In genomic region chr13:21733466-21733865, GRCm38 (mm10) we compare ENCODE assay signal across 8 mouse cellular contexts. TPM values are rescaled to one million over a fixed set of nuclear protein-coding genes. Genes with fewer than 3 reads are reported as not detected.
DNase-seq lines count a peak whose midpoint lies in the region; ATAC-seq and TF ChIP-seq lines count a peak whose summit lies in the region.

No protein-coding gene starts in this region.

- H3K9me3 ChIP-seq in heart, embryonic 13.5 days: no peaks in the 10 kb centered on the region
- H3K9me3 ChIP-seq in embryonic facial prominence, embryonic 11.5 days (replicated peaks; ENCODE audit: control insufficient read depth, low read length): no peaks in the 10 kb centered on the region
- no peaks in the 10 kb centered on the region for H3K9me3 ChIP-seq in limb, embryonic 14.5 days (ENCODE audit: control insufficient read depth, low read length)

- no peak for DNase-seq in heart, adult 18-20 months
- DNase-seq in embryonic facial prominence, embryonic 11.5 days (ENCODE audit: low spot score): peak; percentile 63
- no peak for DNase-seq in limb, embryonic 14.5 days (ENCODE audit: low spot score)
- peak; percentile 38 for DNase-seq in retina, postnatal 1 day
- DNase-seq in ovary, postnatal 10 days (ENCODE audit: low spot score): no peak
- no peak for DNase-seq in ovary, adult 18-20 months (ENCODE audit: low spot score)
- DNase-seq in adrenal gland, postnatal 10 days: no peak

- peaks cover 21% of the 10 kb centered on the region for H3K4me1 ChIP-seq in heart, embryonic 13.5 days
- no peaks in the 10 kb centered on the region for H3K4me1 ChIP-seq in embryonic facial prominence, embryonic 11.5 days (ENCODE audit: control insufficient read depth, insufficient read depth, low read length)
- H3K4me1 ChIP-seq in limb, embryonic 14.5 days (ENCODE audit: control insufficient read depth, insufficient read depth, low read length): peaks cover 5% of the 10 kb centered on the region; the same call in 1 of the 2 replicates

- peak overlapping the region; percentile 95 for H3K27ac ChIP-seq in heart, embryonic 13.5 days (replicated peaks)
- H3K27ac ChIP-seq in embryonic facial prominence, embryonic 11.5 days (replicated peaks; ENCODE audit: low read depth, low read length): peak overlapping the region; percentile 95
- peak overlapping the region; percentile 97 for H3K27ac ChIP-seq in limb, embryonic 14.5 days (replicated peaks; ENCODE audit: low read depth, low read length)

- ATAC-seq in heart, embryonic 13.5 days (ENCODE audit: extremely low read depth, insufficient number of reproducible peaks, low FRiP score, low TSS enrichment): no peak
- peak; percentile 31 for ATAC-seq in embryonic facial prominence, embryonic 11.5 days (replicated peaks; ENCODE audit: insufficient number of reproducible peaks, low FRiP score, low TSS enrichment, low read depth)
- no peak for ATAC-seq in limb, embryonic 14.5 days (ENCODE audit: low FRiP score, low read depth)

- H3K4me3 ChIP-seq in heart, embryonic 13.5 days: no peak overlapping the region
- H3K4me3 ChIP-seq in embryonic facial prominence, embryonic 11.5 days (ENCODE audit: low read depth, low read length): no peak overlapping the region
- H3K4me3 ChIP-seq in limb, embryonic 14.5 days (replicated peaks; ENCODE audit: low read length): no peak overlapping the region

- H3K4me2 ChIP-seq in heart, embryonic 13.5 days: no peak overlapping the region
- H3K4me2 ChIP-seq in embryonic facial prominence, embryonic 11.5 days (ENCODE audit: low read depth, low read length): no peak overlapping the region
- H3K4me2 ChIP-seq in limb, embryonic 14.5 days (replicated peaks; ENCODE audit: low read depth, low read length, severe bottlenecking): no peak overlapping the region

- WGBS in heart, embryonic 13.5 days: 73% methylated on average over 5 of the region's 5 CpGs
- WGBS in embryonic facial prominence, embryonic 11.5 days: 65% methylated on average over 5 of the region's 5 CpGs
- 63% methylated on average over 5 of the region's 5 CpGs for WGBS in limb, embryonic 14.5 days

- H3K27me3 ChIP-seq in heart, embryonic 13.5 days (replicated peaks): no peaks in the 10 kb centered on the region
- no peaks in the 10 kb centered on the region for H3K27me3 ChIP-seq in embryonic facial prominence, embryonic 11.5 days (ENCODE audit: control insufficient read depth, insufficient read depth, low read length)
- no peaks in the 10 kb centered on the region for H3K27me3 ChIP-seq in limb, embryonic 14.5 days (ENCODE audit: control insufficient read depth, insufficient read depth, low read length)

- no peak for TF ChIP-seq POLR2A in limb, embryonic 14.5 days (IDR thresholded peaks at IDR 0.05; ENCODE audit: borderline replicate concordance, extremely low read depth, insufficient read depth, insufficient read length)

- H3K36me3 ChIP-seq in heart, embryonic 13.5 days: no peaks in the 10 kb centered on the region
- H3K36me3 ChIP-seq in embryonic facial prominence, embryonic 11.5 days (replicated peaks; ENCODE audit: control insufficient read depth, insufficient read depth, low read depth, low read length): no peaks in the 10 kb centered on the region
- no peaks in the 10 kb centered on the region for H3K36me3 ChIP-seq in limb, embryonic 14.5 days (ENCODE audit: control insufficient read depth, insufficient read depth, low read length)

- H3K9ac ChIP-seq in heart, embryonic 13.5 days: peak overlapping the region; percentile 84
- peak overlapping the region; percentile 63 for H3K9ac ChIP-seq in embryonic facial prominence, embryonic 11.5 days (replicated peaks; ENCODE audit: low read length)
- no peak overlapping the region for H3K9ac ChIP-seq in limb, embryonic 14.5 days (ENCODE audit: low read depth, low read length, severe bottlenecking)

RNA-seq across cellular contexts. Expression of gene Hist1h4j, which starts 1.4 kb away (rescaled TPM):
- polyA plus RNA-seq in heart, embryonic 13.5 days (2015; fragmentation: Nextera tagmentation; extraction: Ambion mirVana): 0.45 and 0.96 TPM in 2 replicates
- 1 to 10 TPM; 1.9 to 3.4 TPM for total RNA-seq in heart, adult 18-20 months (2021)
- polyA plus RNA-seq in embryonic facial prominence, embryonic 11.5 days (2014; fragmentation: Nextera tagmentation; extraction: Ambion mirVana): 1.4 and 2.7 TPM in 2 replicates
- polyA plus RNA-seq in limb, embryonic 14.5 days (2012; rRNA removed): 13.7 and 13.8 TPM in 2 replicates
- 1.00 and 1.3 TPM in 2 replicates for polyA plus RNA-seq in limb, embryonic 14.5 days (2014; fragmentation: Nextera tagmentation; extraction: Ambion mirVana)
- total RNA-seq in adrenal gland, postnatal 10 days (2021): 10 to 100 TPM; 63.1 to 70.2 TPM

RNA-seq across cellular contexts. Expression of gene Hist1h2bm, which starts 11.6 kb away (rescaled TPM):
- 1.5 TPM in 2 replicates for polyA plus RNA-seq in heart, embryonic 13.5 days (2015; fragmentation: Nextera tagmentation; extraction: Ambion mirVana)
- total RNA-seq in heart, adult 18-20 months (2021): 1 to 10 TPM; 2.0 to 3.6 TPM
- polyA plus RNA-seq in embryonic facial prominence, embryonic 11.5 days (2014; fragmentation: Nextera tagmentation; extraction: Ambion mirVana): 6.3 and 6.4 TPM in 2 replicates
- polyA plus RNA-seq in limb, embryonic 14.5 days (2012; rRNA removed): 15.1 and 19.3 TPM in 2 replicates
- polyA plus RNA-seq in limb, embryonic 14.5 days (2014; fragmentation: Nextera tagmentation; extraction: Ambion mirVana): 4.8 and 6.3 TPM in 2 replicates
- total RNA-seq in adrenal gland, postnatal 10 days (2021): 100 to 1,000 TPM in 1 of 2 experiments, 10 to 100 TPM in 1; 83.1 to 103 TPM

RNA-seq across cellular contexts. Expression of gene Hist1h3h, which starts 16.0 kb away (rescaled TPM):
- polyA plus RNA-seq in heart, embryonic 13.5 days (2015; fragmentation: Nextera tagmentation; extraction: Ambion mirVana): 0.62 and 2.3 TPM in 2 replicates
- 10 to 100 TPM; 11.0 to 14.3 TPM for total RNA-seq in heart, adult 18-20 months (2021)
- 9.7 and 14.7 TPM in 2 replicates for polyA plus RNA-seq in embryonic facial prominence, embryonic 11.5 days (2014; fragmentation: Nextera tagmentation; extraction: Ambion mirVana)
- 34.5 and 61.8 TPM in 2 replicates for polyA plus RNA-seq in limb, embryonic 14.5 days (2012; rRNA removed)
- 18.4 and 18.6 TPM in 2 replicates for polyA plus RNA-seq in limb, embryonic 14.5 days (2014; fragmentation: Nextera tagmentation; extraction: Ambion mirVana)
- total RNA-seq in adrenal gland, postnatal 10 days (2021): 100 to 1,000 TPM; 397 to 474 TPM

RNA-seq across cellular contexts. Expression of gene Hist1h4k, which starts 16.8 kb away (rescaled TPM):
- polyA plus RNA-seq in heart, embryonic 13.5 days (2015; fragmentation: Nextera tagmentation; extraction: Ambion mirVana): 1.3 TPM in 1 of 2 replicates, not detected in the other
- 10 to 100 TPM; 39.5 to 45.0 TPM for total RNA-seq in heart, adult 18-20 months (2021)
- 7.7 and 8.5 TPM in 2 replicates for polyA plus RNA-seq in embryonic facial prominence, embryonic 11.5 days (2014; fragmentation: Nextera tagmentation; extraction: Ambion mirVana)
- polyA plus RNA-seq in limb, embryonic 14.5 days (2012; rRNA removed): 22.1 and 22.3 TPM in 2 replicates
- polyA plus RNA-seq in limb, embryonic 14.5 days (2014; fragmentation: Nextera tagmentation; extraction: Ambion mirVana): 1.4 and 4.0 TPM in 2 replicates
- 100 to 1,000 TPM; 688 to 818 TPM for total RNA-seq in adrenal gland, postnatal 10 days (2021)

RNA-seq across cellular contexts. Expression of gene Hist1h2ai, which starts 17.2 kb away (rescaled TPM):
- polyA plus RNA-seq in heart, embryonic 13.5 days (2015; fragmentation: Nextera tagmentation; extraction: Ambion mirVana): 9.8 and 10.5 TPM in 2 replicates
- 10 to 100 TPM in 1 of 2 experiments, 1 to 10 TPM in 1; 4.0 to 15.4 TPM for total RNA-seq in heart, adult 18-20 months (2021)
- polyA plus RNA-seq in embryonic facial prominence, embryonic 11.5 days (2014; fragmentation: Nextera tagmentation; extraction: Ambion mirVana): 26.6 and 30.4 TPM in 2 replicates
- polyA plus RNA-seq in limb, embryonic 14.5 days (2012; rRNA removed): 17.5 and 34.8 TPM in 2 replicates
- 30.7 and 38.1 TPM in 2 replicates for polyA plus RNA-seq in limb, embryonic 14.5 days (2014; fragmentation: Nextera tagmentation; extraction: Ambion mirVana)
- 100 to 1,000 TPM; 304 to 363 TPM for total RNA-seq in adrenal gland, postnatal 10 days (2021)

Comparison
In these comparisons a context has a peak if more than half of its experiments do, and no peak if none do; other contexts are left out.
1. DNase-seq: peak in embryonic facial prominence, embryonic 11.5 days (single experiment) and retina, postnatal 1 day (single experiment); none in heart, adult 18-20 months (0 of 2), limb, embryonic 14.5 days (single experiment), ovary, postnatal 10 days (single experiment), ovary, adult 18-20 months (single experiment) and adrenal gland, postnatal 10 days (single experiment).
2. Peak in every context shown above with its lines, with median percentiles within 50 percentile points of each other: H3K27ac ChIP-seq.